Mouse (Mus musculus) thymus, postnatal 4 days (tissue): ENCODE measurements around the gene Acsl5.

Source experiments
- DNase-seq: peaks from one replicate; pipeline ENCODE4 v3.0.0; 2021

Acsl5 gene

GRCm38 (mm10) chr19:55290621-55291270, 39.0 kb downstream of the Acsl5 start:
- DNase-seq = no peak

GRCm38 (mm10) chr19:55292210-55292850, 40.6 kb downstream of the Acsl5 start:
- DNase-seq = no peak

- DNase-seq = no peak
Measured at GRCm38 (mm10) chr19:55293175-55293574, 41.4 kb downstream of the Acsl5 start.

GRCm38 (mm10) chr19:55295075-55295474, 43.3 kb downstream of the Acsl5 start:
- DNase-seq = no peak

GRCm38 (mm10) chr19:55295556-55295955, 43.8 kb downstream of the Acsl5 start:
- no peak for DNase-seq

- no peak for DNase-seq
Measured at GRCm38 (mm10) chr19:55296301-55296700, 44.6 kb downstream of the Acsl5 start.

GRCm38 (mm10) chr19:55297489-55297888, 45.8 kb downstream of the Acsl5 start:
- DNase-seq = no peak

- no peak for DNase-seq
Measured at GRCm38 (mm10) chr19:55297961-55298360, 46.2 kb downstream of the Acsl5 start.

GRCm38 (mm10) chr19:55299378-55299777, 47.6 kb downstream of the Acsl5 start:
- no peak for DNase-seq

- no peak for DNase-seq
Measured at GRCm38 (mm10) chr19:55300525-55300924, 48.8 kb downstream of the Acsl5 start.

GRCm38 (mm10) chr19:55305024-55305423, 53.3 kb downstream of the Acsl5 start:
- DNase-seq = no peak

- DNase-seq = no peak
Measured at GRCm38 (mm10) chr19:55311874-55312273, 60.1 kb downstream of the Acsl5 start.

GRCm38 (mm10) chr19:55313649-55314048, 61.9 kb downstream of the Acsl5 start:
- no peak for DNase-seq

GRCm38 (mm10) chr19:55315452-55316108, 63.8 kb downstream of the Acsl5 start, which contains the start of gene Zdhhc6:
Gene Zdhhc6 (minus strand): TSS chr19:55316032.
- DNase-seq = peak; percentile 94

- DNase-seq = peak; percentile 89
Measured at GRCm38 (mm10) chr19:55316109-55316714, 64.5 kb downstream of the Acsl5 start, which contains the start of gene Vti1a. Gene Vti1a (plus strand): TSS chr19:55316295.

- no peak for DNase-seq
Measured at GRCm38 (mm10) chr19:55316901-55317300, 65.2 kb downstream of the Acsl5 start.

GRCm38 (mm10) chr19:55319036-55319435, 67.3 kb downstream of the Acsl5 start:
- no peak for DNase-seq

GRCm38 (mm10) chr19:55319521-55319920, 67.8 kb downstream of the Acsl5 start:
- no peak for DNase-seq

- no peak for DNase-seq
Measured at GRCm38 (mm10) chr19:55322604-55323003, 70.9 kb downstream of the Acsl5 start.

- DNase-seq = no peak
Measured at GRCm38 (mm10) chr19:55327510-55327909, 75.8 kb downstream of the Acsl5 start.

- DNase-seq = no peak
Measured at GRCm38 (mm10) chr19:55331776-55332175, 80.0 kb downstream of the Acsl5 start.

GRCm38 (mm10) chr19:55332641-55333268, 81.0 kb downstream of the Acsl5 start:
- peak; percentile 55 for DNase-seq

- DNase-seq = no peak
Measured at GRCm38 (mm10) chr19:55335881-55336280, 84.1 kb downstream of the Acsl5 start.
